In genomic region chr10:68103988-68104387, GRCm38 (mm10) we compare ENCODE assay signal across 9 mouse cellular contexts.
DNase-seq lines count a peak whose midpoint lies in the region; ATAC-seq lines count a peak whose summit lies in the region.
"Had no signal": no experiment of that assay in that cellular context is flagged by ENCODE, and none has a peak within 500 bp of the region (broad histone marks: within the 10 kb centered on the region; RNA-seq: fewer than 3 reads in every experiment).

No protein-coding gene starts in this region.

- no peak overlapping the region for H3K4me3 ChIP-seq in kidney, embryonic 14.5 days (ENCODE audit: low read length)
- H3K4me3 ChIP-seq: erythroblast, embryonic 14.5 days had no signal

- H3K36me3 ChIP-seq in kidney, embryonic 14.5 days (ENCODE audit: control insufficient read depth, insufficient read depth, low read length), result peaks cover 21% of the 10 kb centered on the region

- peak overlapping the region; percentile 79; the same call in 1 of the 2 replicates for H3K27ac ChIP-seq in kidney, embryonic 14.5 days (ENCODE audit: low read depth, low read length)

- H3K4me2 ChIP-seq in kidney, embryonic 14.5 days (replicated peaks; ENCODE audit: low read depth, low read length), result no peak overlapping the region

- no peaks in the 10 kb centered on the region for H3K9me3 ChIP-seq in kidney, embryonic 14.5 days (ENCODE audit: control insufficient read depth, low read length)

- no peak for DNase-seq in kidney, adult 9 months
- DNase-seq in urinary bladder, postnatal 36 days (ENCODE audit: low spot score in 2 of 2), result peak; percentile 46 to 66
- DNase-seq in urinary bladder, postnatal 25 days (ENCODE audit: low spot score), result no peak
- peak; percentile 51 for DNase-seq in heart, postnatal 4 days
- no peak for DNase-seq in yolk sac, embryonic 10.5 days (ENCODE audit: low spot score)
- DNase-seq in layer of hippocampus, adult 11-12 months (ENCODE audit: low spot score), result no peak

- no peak overlapping the region for H3K9ac ChIP-seq in kidney, embryonic 14.5 days (ENCODE audit: low read depth, low read length)

- H3K4me1 ChIP-seq in kidney, embryonic 14.5 days (ENCODE audit: control insufficient read depth, insufficient read depth, low read length), result peaks cover 17% of the 10 kb centered on the region

- no peaks in the 10 kb centered on the region for H3K27me3 ChIP-seq in kidney, embryonic 14.5 days (ENCODE audit: control insufficient read depth, insufficient read depth, low read length)

- ATAC-seq in kidney, embryonic 14.5 days (ENCODE audit: low FRiP score, low TSS enrichment), result peak; percentile 86
- no peak for ATAC-seq in CD4-positive, CD25-positive, alpha-beta regulatory T cell, adult 4 months

- 34% methylated on average over 5 of the region's 5 CpGs for WGBS in kidney, embryonic 14.5 days

Comparison
In these comparisons a context has a peak if more than half of its experiments do, and no peak if none do; other contexts are left out.
1. DNase-seq: peak in urinary bladder, postnatal 36 days (2 of 2) and heart, postnatal 4 days (single experiment); none in kidney, adult 9 months (single experiment), urinary bladder, postnatal 25 days (single experiment), yolk sac, embryonic 10.5 days (single experiment) and layer of hippocampus, adult 11-12 months (single experiment).